In the genomic region with DNA sequence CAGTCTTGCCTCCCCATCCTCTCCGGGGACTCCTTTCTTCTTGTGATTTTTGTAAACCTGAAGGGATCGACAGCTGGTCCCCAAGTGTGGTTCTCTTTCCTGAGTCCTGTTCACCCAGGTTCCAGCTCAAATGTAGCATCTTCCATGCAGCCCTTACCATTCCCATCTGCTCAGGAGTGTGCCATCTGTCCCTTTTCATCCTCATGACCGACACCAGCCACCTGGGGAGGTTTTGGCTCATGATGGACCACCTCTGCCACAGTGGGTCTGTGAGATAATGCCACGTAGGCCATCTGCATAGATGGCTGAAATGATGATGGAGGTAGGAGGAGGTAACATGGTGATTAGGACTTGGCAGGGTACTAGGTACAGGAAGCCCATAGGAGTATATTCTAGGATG, we compare ENCODE assay signal across 35 mouse cellular contexts. TPM values are rescaled to one million over a fixed set of nuclear protein-coding genes. Genes with fewer than 3 reads are reported as not detected.
DNase-seq lines count a peak whose midpoint lies in the region; TF ChIP-seq lines count a peak whose summit lies in the region.
"Had no signal": no experiment of that assay in that cellular context is flagged by ENCODE, and none has a peak within 500 bp of the region (broad histone marks: within the 10 kb centered on the region; RNA-seq: fewer than 3 reads in every experiment).

No protein-coding gene starts in this region.

- H3K4me1 ChIP-seq in cerebellum, adult 2 months (ENCODE audit: control insufficient read depth, insufficient read depth, low read length), result peaks cover 19% of the 10 kb centered on the region

- no peaks in the 10 kb centered on the region for H3K27me3 ChIP-seq in cerebellum, adult 2 months (ENCODE audit: control insufficient read depth, insufficient read depth, low read length)
- H3K27me3 ChIP-seq: embryonic facial prominence, embryonic 12.5 days; embryonic facial prominence, embryonic 15.5 days; heart, embryonic 13.5 days had no signal

- no peak for TF ChIP-seq CTCF in cerebellum, adult 2 months (IDR thresholded peaks at IDR 0.05; ENCODE audit: borderline replicate concordance, insufficient read depth, low read depth, low read length)

- no peak for TF ChIP-seq POLR2A in cerebellum, adult 2 months (IDR thresholded peaks at IDR 0.05; ENCODE audit: borderline replicate concordance, insufficient read depth, low read length)

- H3K4me3 ChIP-seq in cerebellum, adult 2 months (replicated peaks; ENCODE audit: insufficient read depth, low read depth, low read length), result no peak overlapping the region
- H3K4me3 ChIP-seq: embryonic facial prominence, embryonic 12.5 days; embryonic facial prominence, embryonic 15.5 days; heart, adult 2 months; heart, embryonic 10.5 days; heart, embryonic 13.5 days had no signal

- DNase-seq in cerebellum, adult 18-20 months, result peak; percentile 42 to 46
- DNase-seq in cerebellum, adult 8-10 months, result no peak
- peak; percentile 52 to 66 for DNase-seq in cerebellum, adult 2 months
- peak; percentile 63 for DNase-seq in cerebellum, adult 9-11 months
- peak; percentile 61 to 68 for DNase-seq in cerebellum, postnatal 25 days
- no peak for DNase-seq in adrenal gland, postnatal 10 days
- no peak for DNase-seq in retina, postnatal 1 day
- no peak for DNase-seq in left cerebral cortex, adult 9 months (ENCODE audit: low spot score in 2 of 2)
- DNase-seq: adrenal gland, adult 2 months; adrenal gland, postnatal 25 days; forebrain, postnatal 0 days; gastrocnemius, postnatal 25 days; heart, adult 2 months; heart, postnatal 14 days; heart, postnatal 4 days; kidney, adult 2 months had no signal

- H3K27ac ChIP-seq in cerebellum, adult 2 months (ENCODE audit: insufficient read depth, low read length), result peak overlapping the region; percentile 79
- H3K27ac ChIP-seq: embryonic facial prominence, embryonic 12.5 days; embryonic facial prominence, embryonic 15.5 days; heart, adult 2 months; heart, embryonic 10.5 days; heart, embryonic 13.5 days; hindbrain, embryonic 14.5 days had no signal

- WGBS in cerebellum, adult 2 months, result 14% methylated on average over 4 of the region's 4 CpGs

RNA-seq across cellular contexts. Expression of gene Cela3a, which starts 19.4 kb away (rescaled TPM):
- not detected in 2 replicates for polyA plus RNA-seq in cerebellum, adult 2 months (2012; rRNA removed)
- not detected for total RNA-seq in adrenal gland, postnatal 10 days (2021)
- total RNA-seq: adrenal gland, adult 2 months; adrenal gland, postnatal 25 days; common myeloid progenitor, adult 5-6 weeks; forebrain, postnatal 0 days; gastrocnemius, adult 8-10 months; gastrocnemius, postnatal 25 days; granulocyte monocyte progenitor cell, adult 5-6 weeks; heart, adult 2 months; heart, postnatal 14 days; heart, postnatal 4 days; hindbrain, postnatal 0 days; MEL had no signal
- polyA plus RNA-seq: adrenal gland, adult 2 months; C2C12; CD4-positive, CD25-positive, alpha-beta regulatory T cell, adult 4 months; embryonic facial prominence, embryonic 12.5 days; embryonic facial prominence, embryonic 15.5 days; forebrain, embryonic 11.5 days; forebrain, embryonic 14.5 days; forebrain, postnatal 0 days; frontal cortex, adult 2 months; heart, adult 2 months; heart, embryonic 10.5 days; heart, embryonic 13.5 days; heart, embryonic 16.5 days; hindbrain, embryonic 11.5 days; hindbrain, embryonic 14.5 days; hindbrain, postnatal 0 days; inflammation-experienced regulatory T-cells, adult 6 months; intestine, postnatal 0 days; kidney, adult 2 months had no signal

RNA-seq across cellular contexts. Expression of gene Cdc42, which starts 32.7 kb away (rescaled TPM):
- 375 and 390 TPM in 2 replicates for polyA plus RNA-seq in cerebellum, adult 2 months (2012; rRNA removed)
- 100 to 1,000 TPM; 348 to 351 TPM for total RNA-seq in adrenal gland, postnatal 10 days (2021)

RNA-seq across cellular contexts. Expression of gene Cela3b, which starts 40.1 kb away (rescaled TPM):
- polyA plus RNA-seq in cerebellum, adult 2 months (2012; rRNA removed), result not detected in 2 replicates
- total RNA-seq in adrenal gland, postnatal 10 days (2021), result not detected
- total RNA-seq: adrenal gland, adult 2 months; adrenal gland, postnatal 25 days; common myeloid progenitor, adult 5-6 weeks; forebrain, postnatal 0 days; gastrocnemius, adult 8-10 months; gastrocnemius, postnatal 25 days; granulocyte monocyte progenitor cell, adult 5-6 weeks; heart, adult 2 months; heart, postnatal 14 days; heart, postnatal 4 days; hindbrain, postnatal 0 days; MEL had no signal
- polyA plus RNA-seq: C2C12; CD4-positive, CD25-positive, alpha-beta regulatory T cell, adult 4 months; embryonic facial prominence, embryonic 12.5 days; embryonic facial prominence, embryonic 15.5 days; forebrain, embryonic 11.5 days; forebrain, embryonic 14.5 days; forebrain, postnatal 0 days; frontal cortex, adult 2 months; heart, adult 2 months; heart, embryonic 10.5 days; heart, embryonic 13.5 days; hindbrain, embryonic 11.5 days; hindbrain, embryonic 14.5 days; hindbrain, postnatal 0 days; inflammation-experienced regulatory T-cells, adult 6 months; kidney, adult 2 months had no signal

Comparison
In these comparisons a context has a peak if more than half of its experiments do, and no peak if none do; other contexts are left out.
1. DNase-seq: peak in cerebellum, adult 18-20 months (2 of 2), cerebellum, adult 2 months (2 of 2), cerebellum, adult 9-11 months (single experiment) and cerebellum, postnatal 25 days (2 of 2); none in cerebellum, adult 8-10 months (single experiment), adrenal gland, postnatal 10 days (single experiment), retina, postnatal 1 day (single experiment) and left cerebral cortex, adult 9 months (0 of 2).